Mouse (Mus musculus) kidney, postnatal 0 days (tissue): ENCODE measurements around the gene Itk. TPM values are rescaled to one million over a fixed set of nuclear protein-coding genes. Genes with fewer than 3 reads are reported as not detected.

Experiments used
- ATAC-seq: fragments of 200-750 bp; cut with Nextera tagmentation; replicated peaks from 2 replicates; pipeline ENCODE4 v1.8.0; 2017; ENCODE audit warnings: low read depth, moderate number of reproducible peaks, moderate TSS enrichment, moderate library complexity; ENCODE audit not compliant: low FRiP score
- DNase-seq: peaks from one replicate; pipeline ENCODE4 v3.0.0-alpha.2; 2016; ENCODE audit warnings: low spot score
- H3K27ac ChIP-seq: fragments of 300-500 bp; sonication (generic); 2 replicates; pipeline ENCODE4 v1.5.1; 2014; ENCODE audit warnings: mild to moderate bottlenecking
- H3K27me3 ChIP-seq: fragments of 300-500 bp; sonication (generic); 2 replicates; pipeline ENCODE4 v1.6.1; 2014; ENCODE audit warnings: low read length, mixed read lengths; ENCODE audit not compliant: insufficient read depth
- H3K36me3 ChIP-seq: fragments of 300-500 bp; sonication (generic); 2 replicates; pipeline ENCODE4 v1.6.1; 2014; ENCODE audit warnings: low read length, mixed read lengths; ENCODE audit not compliant: insufficient read depth
- H3K4me1 ChIP-seq: fragments of 300-500 bp; sonication (generic); replicated peaks from 2 replicates; pipeline ENCODE4 v1.6.1; 2014; ENCODE audit warnings: antibody characterized with exemption, low read length, mixed read lengths; ENCODE audit not compliant: insufficient read depth
- H3K4me2 ChIP-seq: fragments of 300-500 bp; sonication (generic); 2 replicates; pipeline ENCODE4 v1.6.1; 2014; ENCODE audit warnings: mild to moderate bottlenecking, low read length, moderate library complexity, mixed read lengths
- H3K4me3 ChIP-seq: fragments of 300-500 bp; sonication (generic); replicated peaks from 2 replicates; pipeline ENCODE4 v1.5.1; 2014; ENCODE audit warnings: low read depth, low read length
- H3K9ac ChIP-seq: fragments of 300-500 bp; sonication (generic); 2 replicates; pipeline ENCODE4 v1.6.1; 2014; ENCODE audit warnings: low read depth, low read length
- H3K9me3 ChIP-seq: fragments of 300-500 bp; sonication (generic); replicated peaks from 2 replicates; pipeline ENCODE4 v1.6.1; 2016; ENCODE audit warnings: low read length, inconsistent platforms, mixed read lengths
- CTCF ChIP-seq: IDR thresholded peaks from 2 replicates; pipeline ENCODE4 v1.5.1; 2016; ENCODE audit warnings: antibody characterized with exemption, low read depth, mild to moderate bottlenecking, moderate library complexity
- WGBS: fragments of 180-500 bp; shearing (Covaris S2); extraction: QIAGEN DNeasy Blood & Tissue Kit; methylation state at CpG from one replicate; pipeline ENCODE4 v1.1.7; 2014; 5-methylcytosine and 5-hydroxymethylcytosine counted together
- polyA plus RNA-seq: library from polyadenylated mRNA; unstranded; fragments of >200 nt; fragmentation: Nextera tagmentation; extraction: Ambion mirVana; gene quantifications from 2 replicates; pipeline ENCODE4 v1.2.1, GENCODE M21; 2015

Itk gene
- polyA plus RNA-seq, 1 experiment from 2014 or later, result 0.05 TPM

GRCm38 (mm10) chr11:46288091-46288490, 101.2 kb downstream of the Itk start:
- ATAC-seq, result no peak
- no peak overlapping the region for H3K4me2 ChIP-seq
- WGBS, result 43% methylated on average over 5 of the region's 5 CpGs

GRCm38 (mm10) chr11:46286803-46287202, 102.5 kb downstream of the Itk start:
- ATAC-seq, result no peak
- H3K9ac ChIP-seq, result no peak overlapping the region
- peak; percentile 15 for DNase-seq
- TF ChIP-seq CTCF, result no peak
- no peaks in the 10 kb centered on the region for H3K27me3 ChIP-seq
- 42% methylated on average over 6 of the region's 6 CpGs for WGBS
- no peak overlapping the region for H3K27ac ChIP-seq
- no peaks in the 10 kb centered on the region for H3K9me3 ChIP-seq
- H3K4me2 ChIP-seq, result no peak overlapping the region
- H3K36me3 ChIP-seq, result no peaks in the 10 kb centered on the region
- peaks cover 9% of the 10 kb centered on the region for H3K4me1 ChIP-seq
- H3K4me3 ChIP-seq, result no peak overlapping the region

More at GRCm38 (mm10) chr11:46288091-46288490, 101.2 kb downstream of the Itk start:
- H3K9ac ChIP-seq, result no peak overlapping the region
- peaks cover 9% of the 10 kb centered on the region for H3K4me1 ChIP-seq
- no peaks in the 10 kb centered on the region for H3K27me3 ChIP-seq
- no peak for TF ChIP-seq CTCF
- no peak overlapping the region for H3K4me3 ChIP-seq
- H3K27ac ChIP-seq, result no peak overlapping the region
- no peaks in the 10 kb centered on the region for H3K9me3 ChIP-seq
- no peaks in the 10 kb centered on the region for H3K36me3 ChIP-seq
- no peak for DNase-seq

GRCm38 (mm10) chr11:46283800-46284199, 105.5 kb downstream of the Itk start:
- 87% methylated on average over 6 of the region's 6 CpGs for WGBS

GRCm38 (mm10) chr11:46282612-46283011, 106.7 kb downstream of the Itk start:
- no peak overlapping the region for H3K9ac ChIP-seq
- 88% methylated on average over 5 of the region's 5 CpGs for WGBS
- no peaks in the 10 kb centered on the region for H3K9me3 ChIP-seq
- no peaks in the 10 kb centered on the region for H3K4me1 ChIP-seq
- no peak overlapping the region for H3K4me2 ChIP-seq
- H3K27me3 ChIP-seq, result no peaks in the 10 kb centered on the region
- H3K36me3 ChIP-seq, result no peaks in the 10 kb centered on the region
- ATAC-seq, result no peak
- DNase-seq, result no peak
- H3K27ac ChIP-seq, result no peak overlapping the region
- TF ChIP-seq CTCF, result no peak
- H3K4me3 ChIP-seq, result no peak overlapping the region

More at GRCm38 (mm10) chr11:46283800-46284199, 105.5 kb downstream of the Itk start:
- Histone ChIP-seq H3K9me3 (no peaks in the 10 kb centered on the region), H3K4me3 (no peak overlapping the region), H3K27ac (no peak overlapping the region), H3K36me3 (no peaks in the 10 kb centered on the region), H3K4me1 (no peaks in the 10 kb centered on the region), H3K9ac (no peak overlapping the region), H3K27me3 (no peaks in the 10 kb centered on the region), H3K4me2 (no peak overlapping the region)
- no peak for TF ChIP-seq CTCF
- ATAC-seq, result no peak
- no peak for DNase-seq

- H3K4me1 ChIP-seq, result no peaks in the 10 kb centered on the region
- H3K36me3 ChIP-seq, result no peaks in the 10 kb centered on the region
- no peak overlapping the region for H3K4me2 ChIP-seq
- no peak overlapping the region for H3K9ac ChIP-seq
- no peaks in the 10 kb centered on the region for H3K9me3 ChIP-seq
- ATAC-seq (no peak), DNase-seq (no peak)
- no peak for TF ChIP-seq CTCF
- no peak overlapping the region for H3K27ac ChIP-seq
- no peak overlapping the region for H3K4me3 ChIP-seq
- no peaks in the 10 kb centered on the region for H3K27me3 ChIP-seq
- 92% methylated on average over 12 of the region's 12 CpGs for WGBS
Measured at GRCm38 (mm10) chr11:46278709-46279108, 110.6 kb downstream of the Itk start.

GRCm38 (mm10) chr11:46278140-46278539, 111.2 kb downstream of the Itk start:
- Histone ChIP-seq H3K4me2 (no peak overlapping the region), H3K9me3 (no peaks in the 10 kb centered on the region), H3K4me1 (no peaks in the 10 kb centered on the region), H3K27me3 (no peaks in the 10 kb centered on the region), H3K4me3 (no peak overlapping the region), H3K9ac (no peak overlapping the region), H3K36me3 (no peaks in the 10 kb centered on the region), H3K27ac (no peak overlapping the region)
- no peak for DNase-seq
- no peak for ATAC-seq
- 82% methylated on average over 5 of the region's 5 CpGs for WGBS
- TF ChIP-seq CTCF, result no peak

GRCm38 (mm10) chr11:46276778-46277177, 112.5 kb downstream of the Itk start:
- Histone ChIP-seq H3K27me3 (no peaks in the 10 kb centered on the region), H3K9ac (no peak overlapping the region), H3K9me3 (no peaks in the 10 kb centered on the region), H3K36me3 (no peaks in the 10 kb centered on the region), H3K4me3 (no peak overlapping the region), H3K27ac (no peak overlapping the region), H3K4me2 (no peak overlapping the region), H3K4me1 (no peaks in the 10 kb centered on the region)
- DNase-seq, result peak; percentile 31
- WGBS, result 49% methylated on average over 5 of the region's 5 CpGs
- peak; percentile 60 for TF ChIP-seq CTCF
- peak; percentile 59; the same call in 1 of the 2 replicates for ATAC-seq
